Mouse (Mus musculus) stomach, postnatal 0 days (tissue): ENCODE measurements around the gene Ric8a. TPM values are rescaled to one million over a fixed set of nuclear protein-coding genes. Genes with fewer than 3 reads are reported as not detected.

Experiments used
- ATAC-seq: fragments of 200-750 bp; cut with Nextera tagmentation; 2 replicates; pipeline ENCODE4 v1.8.0; 2017; ENCODE audit not compliant: low FRiP score, low TSS enrichment
- DNase-seq: peaks from one replicate; pipeline ENCODE4 v3.0.0-alpha.2; 2016; ENCODE audit warnings: low spot score
- H3K27ac ChIP-seq: fragments of 300-500 bp; sonication (generic); replicated peaks from 2 replicates; pipeline ENCODE4 v1.5.1; 2014; ENCODE audit warnings: mild to moderate bottlenecking, control low read depth
- H3K27me3 ChIP-seq: fragments of 300-500 bp; sonication (generic); 2 replicates; pipeline ENCODE4 v1.6.1; 2014; ENCODE audit warnings: low read length; ENCODE audit not compliant: control insufficient read depth, insufficient read depth
- H3K36me3 ChIP-seq: fragments of 300-500 bp; sonication (generic); 2 replicates; pipeline ENCODE4 v1.6.1; 2014; ENCODE audit warnings: low read length, mixed read lengths; ENCODE audit not compliant: control insufficient read depth, insufficient read depth
- H3K4me1 ChIP-seq: fragments of 300-500 bp; sonication (generic); replicated peaks from 2 replicates; pipeline ENCODE4 v1.6.1; 2014; ENCODE audit warnings: antibody characterized with exemption; ENCODE audit not compliant: control insufficient read depth, insufficient read depth
- H3K4me2 ChIP-seq: fragments of 300-500 bp; sonication (generic); replicated peaks from 2 replicates; pipeline ENCODE4 v1.6.1; 2014; ENCODE audit warnings: low read depth, mild to moderate bottlenecking, control low read depth, moderate library complexity
- H3K4me3 ChIP-seq: fragments of 300-500 bp; sonication (generic); 2 replicates; pipeline ENCODE4 v1.5.1; 2014; ENCODE audit warnings: low read depth, low read length, control low read depth
- H3K9ac ChIP-seq: fragments of 300-500 bp; sonication (generic); 2 replicates; pipeline ENCODE4 v1.6.1; 2014; ENCODE audit warnings: mild to moderate bottlenecking, low read length, control low read depth, mixed read lengths
- H3K9me3 ChIP-seq: fragments of 300-500 bp; sonication (generic); 2 replicates; pipeline ENCODE4 v1.6.1; 2016; ENCODE audit warnings: low read length; ENCODE audit not compliant: control insufficient read depth
- CTCF ChIP-seq: IDR thresholded peaks from 2 replicates; pipeline ENCODE4 v1.5.1; 2016; ENCODE audit warnings: antibody characterized with exemption, low read depth, mild to moderate bottlenecking, moderate library complexity
- EP300 ChIP-seq: optimal IDR thresholded peaks from 2 replicates; pipeline ENCODE3; 2016; ENCODE audit warnings: antibody characterized with exemption
- WGBS: fragments of 180-500 bp; shearing (Covaris S2); extraction: QIAGEN DNeasy Blood & Tissue Kit; methylation state at CpG from one replicate; pipeline ENCODE4 v1.1.7; 2014; 5-methylcytosine and 5-hydroxymethylcytosine counted together
- polyA plus RNA-seq: library from polyadenylated mRNA; unstranded; fragments of >200 nt; fragmentation: Nextera tagmentation; extraction: Ambion mirVana; gene quantifications from 2 replicates; pipeline ENCODE4 v1.2.1, GENCODE M21; 2015

Gene Ric8a
- polyA plus RNA-seq, 1 experiment from 2014 or later: 49.1 TPM

GRCm38 (mm10) chr7:140834968-140835757, 21.6 kb upstream of the Ric8a start, which contains the start of gene Urah:
TSS of gene Urah (plus strand) at chr7:140835018.
- no peaks in the 10 kb centered on the region for H3K9me3 ChIP-seq
- 0 out of 2 replicates have a peak within 1 kb of the TSS, but pooled peaks have one; percentile 31 for H3K9ac ChIP-seq
- no peaks in the 10 kb centered on the region for H3K4me1 ChIP-seq
- 27% methylated on average over 20 of the region's 20 CpGs for WGBS
- H3K4me3 ChIP-seq: peak within 1 kb of the TSS; percentile 12; the same call in 1 of the 2 replicates
- ATAC-seq (peak; percentile 87), DNase-seq (peak; percentile 65)
- H3K27me3 ChIP-seq: no peaks in the 10 kb centered on the region
- H3K4me2 ChIP-seq: peak within 1 kb of the TSS; percentile 42
- TF ChIP-seq EP300: no peak
- TF ChIP-seq CTCF: no peak
- H3K36me3 ChIP-seq: no peaks in the 10 kb centered on the region
- peak within 1 kb of the TSS; percentile 30; the same call in 1 of the 2 replicates for H3K27ac ChIP-seq

- no peak for TF ChIP-seq EP300
- no peaks in the 10 kb centered on the region for H3K9me3 ChIP-seq
- no peak overlapping the region for H3K27ac ChIP-seq
- peak overlapping the region; percentile 42 for H3K4me2 ChIP-seq
- no peaks in the 10 kb centered on the region for H3K36me3 ChIP-seq
- H3K4me3 ChIP-seq: peak overlapping the region; percentile 12; the same call in 1 of the 2 replicates
- 82% methylated on average over 2 of the region's 2 CpGs for WGBS
- 0 out of 2 replicates have a peak overlapping the region, but pooled peaks have one; percentile 31 for H3K9ac ChIP-seq
- no peaks in the 10 kb centered on the region for H3K27me3 ChIP-seq
- 0 out of 2 replicates have a peak, but pooled peaks have one; percentile 11 for ATAC-seq
- DNase-seq: no peak
- no peaks in the 10 kb centered on the region for H3K4me1 ChIP-seq
Observed at GRCm38 (mm10) chr7:140835758-140836087, 21.0 kb upstream of the Ric8a start.

- H3K9ac ChIP-seq: no peak overlapping the region
- TF ChIP-seq EP300 (no peak), CTCF (no peak)
- no peaks in the 10 kb centered on the region for H3K9me3 ChIP-seq
- no peaks in the 10 kb centered on the region for H3K4me1 ChIP-seq
- peak; percentile 11 for DNase-seq
- H3K4me3 ChIP-seq: peak overlapping the region; percentile 6; the same call in 1 of the 2 replicates
- no peaks in the 10 kb centered on the region for H3K27me3 ChIP-seq
- H3K36me3 ChIP-seq: no peaks in the 10 kb centered on the region
- no peak overlapping the region for H3K27ac ChIP-seq
- no peak overlapping the region for H3K4me2 ChIP-seq
- WGBS: 80% methylated on average over 9 of the region's 9 CpGs
- ATAC-seq: no peak
Observed at GRCm38 (mm10) chr7:140836243-140837115, 20.3 kb upstream of the Ric8a start.

GRCm38 (mm10) chr7:140839556-140839955, 17.2 kb upstream of the Ric8a start:
- no peak for TF ChIP-seq EP300
- TF ChIP-seq CTCF: no peak
- Histone ChIP-seq H3K4me2 (no peak overlapping the region), H3K27ac (no peak overlapping the region), H3K4me3 (no peak overlapping the region), H3K9me3 (no peaks in the 10 kb centered on the region), H3K27me3 (no peaks in the 10 kb centered on the region), H3K9ac (no peak overlapping the region), H3K36me3 (no peaks in the 10 kb centered on the region), H3K4me1 (no peaks in the 10 kb centered on the region)
- peak; percentile 11 for DNase-seq
- ATAC-seq: no peak
- WGBS: 55% methylated on average over 5 of the region's 5 CpGs

GRCm38 (mm10) chr7:140840750-140841735, 15.7 kb upstream of the Ric8a start:
- ATAC-seq (peak; percentile 56), DNase-seq (peak; percentile 56)
- Histone ChIP-seq H3K4me3 (no peak overlapping the region), H3K9ac (no peak overlapping the region), H3K27ac (no peak overlapping the region), H3K4me1 (no peaks in the 10 kb centered on the region), H3K9me3 (no peaks in the 10 kb centered on the region), H3K4me2 (peak overlapping the region; percentile 11; the same call in 1 of the 2 replicates), H3K36me3 (no peaks in the 10 kb centered on the region), H3K27me3 (no peaks in the 10 kb centered on the region)
- WGBS: 35% methylated on average over 15 of the region's 19 CpGs
- no peak for TF ChIP-seq CTCF
- no peak for TF ChIP-seq EP300
